Mouse (Mus musculus) v-Abl transformed pro-B cells (cell line): ENCODE data around the gene Gucy2d.

ENCODE experiments used
- in situ Hi-C, 2 experiments: fragments of 400-800 bp; cut with MboI; formaldehyde crosslinking; loops; one replicate each; pipeline ENCODE4 v1.15.1; 2025; ENCODE audit not compliant: unreplicated experiment in 2 of 2

The Gucy2d gene

DNA sequence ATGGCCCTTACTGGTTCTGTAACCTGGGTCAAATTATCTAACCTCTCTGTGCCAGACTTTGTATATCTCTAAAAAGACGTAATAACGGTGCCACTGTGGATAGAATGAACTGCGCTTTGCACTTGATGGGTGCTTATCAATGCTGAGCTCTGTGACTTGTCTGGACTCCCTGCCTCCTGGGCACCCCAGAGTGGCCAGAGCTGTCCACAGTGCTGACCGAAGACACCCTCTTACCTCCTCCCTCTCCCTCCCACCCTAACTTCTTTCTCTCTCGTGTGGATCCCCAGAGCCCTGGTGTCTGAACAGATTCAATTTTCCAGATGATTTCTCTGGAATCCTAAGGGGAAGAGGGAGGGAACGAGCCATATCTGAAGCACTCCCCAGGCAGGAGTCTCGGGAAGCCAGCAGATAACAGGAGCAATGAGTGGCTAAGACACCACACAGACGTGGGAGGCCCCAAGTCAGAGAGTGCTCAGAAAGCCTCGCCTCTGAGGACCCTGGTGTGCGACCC lies at the start of gene Gucy2d:
Gene Gucy2d (plus strand): TSS at position 461 of the 511 bp plus-strand sequence.
- in situ Hi-C loops: no loop called here

DNA sequence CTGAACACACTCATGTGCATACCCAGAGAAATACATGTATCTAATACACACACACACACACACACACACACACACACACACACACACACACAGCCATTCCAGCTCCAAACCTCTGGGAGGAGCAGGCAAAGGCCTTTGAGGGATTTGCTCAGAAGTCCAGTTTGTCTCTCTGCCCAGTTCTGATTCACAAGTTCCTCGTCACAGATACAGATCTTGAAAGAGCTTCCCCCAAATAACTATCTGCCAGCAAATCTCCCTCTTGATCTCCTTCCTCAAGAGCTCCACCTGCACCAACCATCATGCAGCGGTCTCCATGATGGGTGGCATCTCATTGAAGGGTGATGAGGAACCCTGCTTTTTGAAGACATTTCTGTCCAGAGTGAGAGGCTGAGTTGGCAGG lies 49.7 kb upstream of the Gucy2d start:
- in situ Hi-C loops: no loop called here

GRCm38 (mm10) chr7:98391351-98391936 lies 48.8 kb upstream of the Gucy2d start:
- in situ Hi-C loops: no loop called here

GRCm38 (mm10) chr7:98392466-98393201 lies 47.6 kb upstream of the Gucy2d start:
- in situ Hi-C loops: no loop called here

DNA sequence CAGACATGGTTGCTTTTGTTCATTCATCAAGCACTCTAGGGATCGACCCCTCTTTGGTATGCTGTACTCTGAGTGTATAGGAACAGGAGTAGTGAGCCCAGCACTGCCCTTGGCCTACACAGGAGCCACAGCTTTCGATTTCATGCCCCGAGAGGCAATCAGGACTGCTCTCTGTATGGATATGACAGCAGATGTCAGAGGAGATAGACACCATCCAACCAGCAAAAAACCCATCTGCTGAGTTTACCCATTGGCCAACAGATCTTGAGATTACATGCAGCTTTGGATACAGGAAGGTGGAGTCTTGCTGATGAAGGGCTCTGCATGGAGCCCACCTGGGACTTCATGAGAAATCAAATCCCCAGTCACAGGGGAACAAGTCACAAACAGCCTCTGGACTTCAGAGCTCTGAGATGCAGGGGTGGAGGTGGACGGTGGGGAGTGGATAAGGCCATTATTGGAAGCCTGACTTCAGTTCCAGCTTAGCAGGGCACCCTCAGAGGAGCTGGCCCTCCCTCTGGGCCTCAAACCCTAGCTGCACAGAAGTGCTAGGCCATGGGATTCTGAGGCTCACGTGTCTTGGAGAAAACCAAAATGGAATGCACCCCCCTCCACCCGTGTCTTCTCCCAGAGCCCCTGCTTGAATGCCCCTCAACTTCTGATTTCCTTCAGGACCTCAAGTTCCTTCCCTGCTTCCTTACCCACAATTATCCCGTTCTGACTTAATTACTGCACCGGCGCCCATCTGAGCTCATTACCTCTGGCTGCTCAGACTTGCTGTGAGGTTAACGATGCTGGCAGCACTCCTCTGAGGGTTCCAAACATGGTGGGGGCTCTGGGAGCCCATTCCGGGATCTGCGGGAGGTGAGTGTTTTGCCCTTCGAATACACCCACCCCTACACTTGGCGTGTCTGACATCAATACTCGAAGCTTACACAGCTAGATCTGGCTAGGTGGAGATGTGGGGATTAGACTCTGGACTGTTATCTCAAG lies 37.3 kb upstream of the Gucy2d start:
- in situ Hi-C loops: loop anchor here in 1 of 2 experiments (25.0 kb wide), 1 partner anchor 1909 kb away; no protein-coding TSS in a partner anchor

- in situ Hi-C loops: loop anchor here in 1 of 2 experiments (25.0 kb wide), 1 partner anchor 1908 kb away; no protein-coding TSS in a partner anchor
Observed at GRCm38 (mm10) chr7:98403996-98404395, 36.2 kb upstream of the Gucy2d start.

DNA sequence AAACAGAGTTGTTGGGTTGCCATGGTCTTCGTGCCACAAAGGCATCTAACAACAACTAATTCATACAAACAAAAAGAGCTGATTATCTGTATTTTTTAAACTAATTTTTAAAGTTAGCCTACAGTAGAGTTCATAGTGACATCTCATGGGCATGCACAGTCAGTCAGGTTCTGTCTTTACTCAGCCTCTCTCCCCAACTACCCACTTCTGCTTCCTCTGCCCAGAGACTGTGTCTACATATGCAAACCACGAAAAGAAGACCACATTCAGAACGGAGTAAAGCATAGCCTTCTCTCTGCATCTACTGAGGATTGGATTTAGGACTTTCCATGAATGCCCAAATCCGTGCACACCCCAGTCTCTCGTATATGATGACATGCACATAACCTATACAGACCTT lies 32.6 kb upstream of the Gucy2d start:
- in situ Hi-C loops: loop anchor here in 1 of 2 experiments (25.0 kb wide), 1 partner anchor 1905 kb away; no protein-coding TSS in a partner anchor

- in situ Hi-C loops: loop anchor here in 1 of 2 experiments (25.0 kb wide), 1 partner anchor 1899 kb away; no protein-coding TSS in a partner anchor
Observed at GRCm38 (mm10) chr7:98413115-98413514, 27.1 kb upstream of the Gucy2d start.

GRCm38 (mm10) chr7:98415550-98415949 lies 24.7 kb upstream of the Gucy2d start:
- in situ Hi-C loops: loop anchor here in 1 of 2 experiments (25.0 kb wide), 1 partner anchor 1897 kb away; no protein-coding TSS in a partner anchor

DNA sequence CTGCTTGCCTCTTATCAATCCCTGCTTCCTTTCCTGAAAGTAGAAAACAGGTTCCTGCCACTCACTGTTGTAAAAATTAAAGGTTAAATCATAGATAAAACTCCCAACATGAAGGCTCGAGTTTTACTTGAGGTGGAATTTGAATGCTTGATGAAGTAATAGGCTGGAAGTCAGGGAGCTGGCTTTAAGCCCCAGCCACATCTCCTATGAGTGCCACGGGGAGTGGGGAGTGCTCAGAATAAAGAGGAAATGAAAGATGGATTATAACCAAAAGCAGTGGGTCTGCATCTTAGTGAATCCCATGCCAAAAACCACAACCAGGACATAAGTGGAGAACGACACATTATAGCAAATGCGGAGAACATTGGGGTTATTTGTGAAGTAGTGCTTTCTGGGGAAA lies 24.2 kb upstream of the Gucy2d start:
- in situ Hi-C loops: loop anchor here in 1 of 2 experiments (25.0 kb wide), 1 partner anchor 1896 kb away; no protein-coding TSS in a partner anchor

- in situ Hi-C loops: loop anchor here in 1 of 2 experiments (25.0 kb wide), 1 partner anchor 1894 kb away; no protein-coding TSS in a partner anchor
Observed at GRCm38 (mm10) chr7:98418031-98418805, 22.0 kb upstream of the Gucy2d start.

- in situ Hi-C loops: loop anchor here in 1 of 2 experiments (25.0 kb wide), 1 partner anchor 1893 kb away; no protein-coding TSS in a partner anchor
Observed at GRCm38 (mm10) chr7:98419366-98419765, 20.9 kb upstream of the Gucy2d start.

GRCm38 (mm10) chr7:98423546-98423945 lies 16.7 kb upstream of the Gucy2d start:
- in situ Hi-C loops: loop anchor here in 1 of 2 experiments (25.0 kb wide), 1 partner anchor 1889 kb away; no protein-coding TSS in a partner anchor

- in situ Hi-C loops: loop anchor here in 1 of 2 experiments (25.0 kb wide), 1 partner anchor 1888 kb away; no protein-coding TSS in a partner anchor
Observed at GRCm38 (mm10) chr7:98424396-98424795, 15.8 kb upstream of the Gucy2d start.

DNA sequence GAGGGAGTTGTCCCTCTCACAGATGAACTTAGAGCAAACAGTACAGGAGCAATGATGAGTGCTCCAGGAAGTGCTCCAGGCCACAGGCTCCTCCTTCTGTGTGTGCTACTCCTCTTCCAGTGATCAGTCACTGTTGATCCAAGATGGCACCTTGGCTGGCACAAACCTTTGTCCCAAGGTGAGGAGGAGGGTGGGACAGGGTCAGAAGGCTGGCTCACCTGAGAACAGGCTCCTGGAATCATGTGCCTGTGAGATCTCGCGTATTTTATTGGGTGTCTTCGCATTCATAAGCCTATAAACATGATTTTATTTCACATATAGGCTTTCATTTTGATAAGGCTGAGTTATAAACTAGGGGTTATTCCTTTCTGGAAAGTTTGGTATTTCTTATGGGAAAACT lies 14.7 kb upstream of the Gucy2d start:
- in situ Hi-C loops: no loop called here

DNA sequence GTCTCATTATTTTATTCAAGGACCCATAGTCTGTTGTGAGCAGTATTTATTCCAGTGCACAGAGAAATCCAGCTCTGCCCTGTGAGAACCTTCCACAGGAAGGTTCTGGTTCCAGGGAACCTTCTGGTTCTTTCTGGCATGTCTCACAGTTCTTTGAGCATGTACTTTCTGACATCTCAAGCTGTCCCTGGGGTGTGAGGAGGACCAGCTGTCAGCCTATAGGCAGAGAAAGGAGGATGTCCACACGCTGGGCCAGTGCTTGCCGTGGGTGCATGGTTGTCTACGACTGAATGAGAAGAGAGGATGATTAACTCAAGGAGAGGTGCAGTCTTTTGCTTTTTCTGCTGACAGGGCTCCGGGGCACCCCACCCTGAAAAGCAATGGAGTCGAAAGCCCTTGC lies 13.6 kb upstream of the Gucy2d start:
- in situ Hi-C loops: no loop called here

DNA sequence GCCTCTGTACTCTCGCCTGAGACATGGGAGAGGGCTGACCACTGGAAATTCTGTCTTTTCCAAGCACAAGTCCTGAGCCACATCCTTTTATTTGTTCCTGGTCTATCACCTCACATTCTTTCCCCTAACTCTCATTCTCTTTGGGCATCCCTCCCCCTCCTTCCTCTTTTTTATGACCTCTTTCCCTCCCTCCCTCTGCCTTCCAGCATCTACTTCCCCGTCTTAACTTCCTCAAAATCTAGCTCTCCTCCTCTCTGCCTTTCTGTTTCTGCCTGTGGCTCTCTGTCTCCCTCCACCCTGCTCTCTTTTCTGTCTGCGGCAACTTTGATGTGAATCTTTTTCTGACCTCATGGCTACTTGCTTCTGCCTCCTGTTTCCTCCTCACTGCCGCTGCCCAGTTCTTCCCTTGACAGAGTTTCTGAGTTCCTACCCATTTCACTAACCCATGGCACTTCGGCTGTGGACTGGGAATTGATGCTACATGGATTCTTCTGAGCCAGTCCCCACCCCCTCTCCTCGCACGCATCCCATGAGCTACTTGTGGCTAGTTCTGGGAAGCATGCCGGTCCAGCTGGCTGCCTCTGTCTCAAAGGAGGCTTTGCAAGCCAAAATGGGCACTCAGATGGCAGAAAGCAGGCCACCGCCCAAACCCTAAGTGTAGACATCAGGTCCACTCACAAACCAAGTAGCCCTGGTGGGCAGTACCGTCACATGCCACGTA lies 12.9 kb upstream of the Gucy2d start:
- in situ Hi-C loops: no loop called here

GRCm38 (mm10) chr7:98429579-98429978 lies 10.6 kb upstream of the Gucy2d start:
- in situ Hi-C loops: no loop called here

DNA sequence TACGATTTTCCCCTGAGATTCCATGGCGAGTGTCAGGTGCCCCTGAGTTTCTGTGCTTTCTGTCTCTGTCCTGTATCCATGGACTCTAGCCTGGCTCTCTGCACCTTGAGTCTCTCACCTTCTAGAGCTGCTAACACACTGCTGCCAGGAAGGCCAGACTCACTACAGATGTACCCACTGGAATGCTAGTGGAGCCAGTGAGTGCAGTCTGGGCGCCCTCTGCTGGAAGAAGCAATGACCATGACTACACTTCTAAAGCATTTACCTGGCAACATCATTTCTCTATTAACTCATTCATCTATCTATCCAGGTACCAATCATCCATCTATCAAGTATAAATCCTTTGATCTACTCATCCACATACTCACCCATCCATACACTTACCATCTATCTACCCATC lies 9.4 kb upstream of the Gucy2d start:
- in situ Hi-C loops: no loop called here
